Mouse (Mus musculus): Measurements from ENCODE around the gene Ctsl.

DNA sequence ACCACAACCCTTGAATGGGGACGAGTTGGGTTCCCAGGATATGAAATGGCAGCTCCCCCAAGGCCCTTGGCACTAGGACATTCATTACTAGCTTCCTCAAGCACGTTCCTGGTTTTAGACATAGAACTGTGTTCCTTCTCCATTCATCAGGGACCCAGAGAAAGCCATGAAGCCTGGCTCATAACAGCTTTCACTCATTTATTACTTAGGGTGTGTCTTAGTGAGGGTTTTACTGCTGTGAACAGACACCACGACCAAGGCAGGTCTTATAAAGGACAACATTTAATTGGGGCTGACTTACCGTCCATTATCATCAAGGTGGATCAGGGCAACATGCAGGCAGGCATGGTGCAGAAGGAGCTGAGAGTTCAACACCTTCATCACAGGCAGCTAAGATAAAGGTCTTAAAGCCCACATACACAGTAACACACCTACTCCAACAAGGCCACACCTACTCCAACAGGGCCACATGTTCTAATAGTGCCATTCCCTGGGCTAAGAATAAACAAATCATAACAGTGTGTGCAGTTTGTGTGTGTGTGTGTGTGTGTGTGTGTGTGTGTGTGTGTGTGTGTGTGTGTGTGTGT, 35.1 kb downstream of the Ctsl start:
- TF ChIP-seq EP300 (IDR thresholded peaks at IDR 0.05) (no peak), CTCF (IDR thresholded peaks at IDR 0.05) (no peak)

All from lung, postnatal 0 days (tissue).